Mouse (Mus musculus): ENCODE measurements around the gene Abi3. TPM values are rescaled to one million over a fixed set of nuclear protein-coding genes. Genes with fewer than 3 reads are reported as not detected.

Abi3 gene
- polyA plus RNA-seq, 1 experiment from 2014 or later, result 10.3 TPM

GRCm38 (mm10) chr11:95785675-95786074 lies 56.6 kb downstream of the Abi3 start:
- H3K4me2 ChIP-seq (ENCODE audit: low read depth, low read length), result no peak overlapping the region
- H3K9ac ChIP-seq (ENCODE audit: low read depth, low read length), result no peak overlapping the region
- no peaks in the 10 kb centered on the region for H3K9me3 ChIP-seq (ENCODE audit: control insufficient read depth, low read length)
- H3K4me3 ChIP-seq (ENCODE audit: low read length), result no peak overlapping the region
- ATAC-seq, result no peak
- no peaks in the 10 kb centered on the region for H3K27me3 ChIP-seq (replicated peaks; ENCODE audit: control insufficient read depth, insufficient read depth, low read length)
- no peaks in the 10 kb centered on the region for H3K4me1 ChIP-seq (ENCODE audit: control insufficient read depth, insufficient read depth, low read length)
- no peak overlapping the region for H3K27ac ChIP-seq (ENCODE audit: low read length)
- 87% methylated on average over 4 of the region's 4 CpGs for WGBS
- no peaks in the 10 kb centered on the region for H3K36me3 ChIP-seq (ENCODE audit: control insufficient read depth, insufficient read depth, low read length)

GRCm38 (mm10) chr11:95783958-95784357 lies 58.3 kb downstream of the Abi3 start:
- Histone ChIP-seq H3K27me3 (replicated peaks; ENCODE audit: control insufficient read depth, insufficient read depth, low read length) (no peaks in the 10 kb centered on the region), H3K36me3 (ENCODE audit: control insufficient read depth, insufficient read depth, low read length) (no peaks in the 10 kb centered on the region), H3K4me1 (ENCODE audit: control insufficient read depth, insufficient read depth, low read length) (no peaks in the 10 kb centered on the region), H3K27ac (ENCODE audit: low read length) (no peak overlapping the region), H3K9me3 (ENCODE audit: control insufficient read depth, low read length) (no peaks in the 10 kb centered on the region), H3K4me2 (ENCODE audit: low read depth, low read length) (no peak overlapping the region), H3K4me3 (ENCODE audit: low read length) (no peak overlapping the region), H3K9ac (ENCODE audit: low read depth, low read length) (no peak overlapping the region)
- no peak for ATAC-seq
- WGBS, result 89% methylated on average over 9 of the region's 9 CpGs

GRCm38 (mm10) chr11:95783457-95783856 lies 58.8 kb downstream of the Abi3 start:
- WGBS, result 95% methylated on average over 4 of the region's 4 CpGs
- no peak for ATAC-seq
- H3K4me2 ChIP-seq (ENCODE audit: low read depth, low read length), result no peak overlapping the region
- H3K36me3 ChIP-seq (ENCODE audit: control insufficient read depth, insufficient read depth, low read length), result no peaks in the 10 kb centered on the region
- no peak overlapping the region for H3K4me3 ChIP-seq (ENCODE audit: low read length)
- no peaks in the 10 kb centered on the region for H3K9me3 ChIP-seq (ENCODE audit: control insufficient read depth, low read length)
- H3K4me1 ChIP-seq (ENCODE audit: control insufficient read depth, insufficient read depth, low read length), result no peaks in the 10 kb centered on the region
- H3K27ac ChIP-seq (ENCODE audit: low read length), result no peak overlapping the region
- H3K9ac ChIP-seq (ENCODE audit: low read depth, low read length), result no peak overlapping the region
- no peaks in the 10 kb centered on the region for H3K27me3 ChIP-seq (replicated peaks; ENCODE audit: control insufficient read depth, insufficient read depth, low read length)

- Histone ChIP-seq H3K9ac (ENCODE audit: low read depth, low read length) (no peak overlapping the region), H3K4me1 (ENCODE audit: control insufficient read depth, insufficient read depth, low read length) (peaks cover 3% of the 10 kb centered on the region; the same call in 1 of the 2 replicates), H3K36me3 (ENCODE audit: control insufficient read depth, insufficient read depth, low read length) (no peaks in the 10 kb centered on the region), H3K27me3 (replicated peaks; ENCODE audit: control insufficient read depth, insufficient read depth, low read length) (no peaks in the 10 kb centered on the region), H3K4me2 (ENCODE audit: low read depth, low read length) (no peak overlapping the region), H3K27ac (ENCODE audit: low read length) (no peak overlapping the region), H3K9me3 (ENCODE audit: control insufficient read depth, low read length) (no peaks in the 10 kb centered on the region), H3K4me3 (ENCODE audit: low read length) (no peak overlapping the region)
- WGBS, result 83% methylated on average over 11 of the region's 11 CpGs
- ATAC-seq, result no peak
Measured at GRCm38 (mm10) chr11:95781557-95781956, 60.7 kb downstream of the Abi3 start.

GRCm38 (mm10) chr11:95780480-95780879 lies 61.8 kb downstream of the Abi3 start:
- H3K4me1 ChIP-seq (ENCODE audit: control insufficient read depth, insufficient read depth, low read length), result peaks cover 3% of the 10 kb centered on the region; the same call in 1 of the 2 replicates
- no peak overlapping the region for H3K4me2 ChIP-seq (ENCODE audit: low read depth, low read length)
- H3K9me3 ChIP-seq (ENCODE audit: control insufficient read depth, low read length), result no peaks in the 10 kb centered on the region
- H3K36me3 ChIP-seq (ENCODE audit: control insufficient read depth, insufficient read depth, low read length), result no peaks in the 10 kb centered on the region
- ATAC-seq, result no peak
- no peaks in the 10 kb centered on the region for H3K27me3 ChIP-seq (replicated peaks; ENCODE audit: control insufficient read depth, insufficient read depth, low read length)
- no peak overlapping the region for H3K4me3 ChIP-seq (ENCODE audit: low read length)
- no peak overlapping the region for H3K9ac ChIP-seq (ENCODE audit: low read depth, low read length)
- 90% methylated on average over 8 of the region's 8 CpGs for WGBS
- H3K27ac ChIP-seq (ENCODE audit: low read length), result no peak overlapping the region

Other genes with a start within 250 kb of the Abi3 start
- gene Phb, start 175.5 kb downstream of the Abi3 start, polyA plus RNA-seq (2015; fragmentation: Nextera tagmentation; extraction: Ambion mirVana), result 309 and 324 TPM in 2 replicates
- 14.7 and 16.8 TPM in 2 replicates for gene Zfp652, start 129.8 kb downstream of the Abi3 start, polyA plus RNA-seq (2015; fragmentation: Nextera tagmentation; extraction: Ambion mirVana)
- 0.78 and 0.92 TPM in 2 replicates for gene B130006D01Rik, start 118.9 kb downstream of the Abi3 start, polyA plus RNA-seq (2015; fragmentation: Nextera tagmentation; extraction: Ambion mirVana)
- 0.43 and 0.51 TPM in 2 replicates for gene Phospho1, start 18.0 kb downstream of the Abi3 start, polyA plus RNA-seq (2015; fragmentation: Nextera tagmentation; extraction: Ambion mirVana)
- 17.3 and 17.4 TPM in 2 replicates for gene Gngt2, start 5.3 kb downstream of the Abi3 start, polyA plus RNA-seq (2015; fragmentation: Nextera tagmentation; extraction: Ambion mirVana)
- gene B4galnt2, start 72.4 kb upstream of the Abi3 start, polyA plus RNA-seq (2015; fragmentation: Nextera tagmentation; extraction: Ambion mirVana), result 41.8 and 44.3 TPM in 2 replicates
- 38.5 and 41.0 TPM in 2 replicates for gene Igf2bp1, start 163.5 kb upstream of the Abi3 start, polyA plus RNA-seq (2015; fragmentation: Nextera tagmentation; extraction: Ambion mirVana)
- gene Gip, start 182.1 kb upstream of the Abi3 start, polyA plus RNA-seq (2015; fragmentation: Nextera tagmentation; extraction: Ambion mirVana), result 19.9 and 21.5 TPM in 2 replicates
- gene Snf8, start 192.4 kb upstream of the Abi3 start, polyA plus RNA-seq (2015; fragmentation: Nextera tagmentation; extraction: Ambion mirVana), result 94.3 and 97.8 TPM in 2 replicates
- 31.5 and 32.0 TPM in 2 replicates for gene Ube2z, start 222.9 kb upstream of the Abi3 start, polyA plus RNA-seq (2015; fragmentation: Nextera tagmentation; extraction: Ambion mirVana)
- gene Atp5g1, start 233.2 kb upstream of the Abi3 start, polyA plus RNA-seq (2015; fragmentation: Nextera tagmentation; extraction: Ambion mirVana), result 1,152 and 1,154 TPM in 2 replicates

Measured in intestine, embryonic 16.5 days (tissue).